Mouse (Mus musculus) stomach, embryonic 15.5 days (tissue): ENCODE results near the gene Maml1. TPM values are rescaled to one million over a fixed set of nuclear protein-coding genes. Genes with fewer than 3 reads are reported as not detected.

ENCODE experiments used
- ATAC-seq: fragments of 200-750 bp; cut with Nextera tagmentation; 2 replicates; pipeline ENCODE4 v1.8.0; 2017; ENCODE audit warnings: low read depth, moderate number of reproducible peaks, moderate TSS enrichment; ENCODE audit not compliant: insufficient read depth, low FRiP score
- H3K27ac ChIP-seq: fragments of 300-500 bp; sonication (generic); 2 replicates; pipeline ENCODE4 v1.5.1; 2015; ENCODE audit warnings: mild to moderate bottlenecking, inconsistent platforms
- H3K27me3 ChIP-seq: fragments of 300-500 bp; sonication (generic); replicated peaks from 2 replicates; pipeline ENCODE4 v1.6.1; 2015; ENCODE audit warnings: inconsistent platforms
- H3K36me3 ChIP-seq: fragments of 300-500 bp; sonication (generic); 2 replicates; pipeline ENCODE4 v1.6.1; 2015; ENCODE audit warnings: inconsistent platforms
- H3K4me1 ChIP-seq: fragments of 300-500 bp; sonication (generic); 2 replicates; pipeline ENCODE4 v1.6.1; 2015; ENCODE audit warnings: inconsistent platforms
- H3K4me2 ChIP-seq: fragments of 300-500 bp; sonication (generic); 2 replicates; pipeline ENCODE4 v1.6.1; 2015; ENCODE audit warnings: mild to moderate bottlenecking, inconsistent platforms
- H3K4me3 ChIP-seq: fragments of 300-500 bp; sonication (generic); replicated peaks from 2 replicates; pipeline ENCODE4 v1.5.1; 2015; ENCODE audit warnings: inconsistent platforms
- H3K9ac ChIP-seq: fragments of 300-500 bp; sonication (generic); 2 replicates; pipeline ENCODE4 v1.6.1; 2015; ENCODE audit warnings: inconsistent platforms
- H3K9me3 ChIP-seq: fragments of 300-500 bp; sonication (generic); 2 replicates; pipeline ENCODE4 v1.6.1; 2016; ENCODE audit warnings: inconsistent platforms
- WGBS: fragments of 180-500 bp; shearing (Covaris S2); methylation state at CpG from one replicate; pipeline ENCODE4 v1.1.7; 2015; 5-methylcytosine and 5-hydroxymethylcytosine counted together
- polyA plus RNA-seq: library from polyadenylated mRNA; unstranded; fragments of >200 nt; fragmentation: Nextera tagmentation; extraction: Ambion mirVana; gene quantifications from 2 replicates; pipeline ENCODE4 v1.2.1, GENCODE M21; 2015

Maml1 gene
- polyA plus RNA-seq, 1 experiment from 2014 or later, result 5.0 TPM

DNA sequence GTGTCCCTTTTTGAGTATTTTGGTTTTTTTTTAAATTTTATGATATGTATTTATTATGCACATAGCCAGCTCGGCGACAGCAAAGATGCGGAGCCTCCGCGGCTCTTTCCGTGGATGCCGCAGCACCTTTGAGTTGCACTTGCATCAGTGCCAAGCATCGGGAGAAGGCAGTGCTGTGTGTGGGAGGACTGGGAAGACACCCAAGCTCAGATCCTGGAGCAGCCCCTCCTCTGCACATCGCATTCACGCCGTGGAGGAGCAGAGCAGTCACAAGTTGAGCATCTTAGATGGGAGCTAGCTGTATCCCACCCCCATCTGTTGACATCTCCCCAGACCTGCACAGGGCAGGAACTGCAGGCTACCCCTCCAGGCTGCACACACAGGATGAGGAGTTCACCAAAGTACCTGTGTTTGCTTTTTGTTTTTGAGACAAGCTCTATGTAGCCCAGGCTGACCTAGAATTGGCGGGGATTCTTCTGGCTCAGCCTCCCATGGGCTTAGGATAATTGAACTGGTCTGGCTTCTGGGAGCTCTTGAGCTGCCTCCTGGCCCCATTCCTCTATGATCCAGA lies 38.0 kb downstream of the Maml1 start:
- no peaks in the 10 kb centered on the region; the same call in 1 of the 2 replicates for H3K4me1 ChIP-seq
- 0 out of 2 replicates have a peak, but pooled peaks have one; percentile 9 for ATAC-seq
- WGBS, result 78% methylated on average over 12 of the region's 12 CpGs
- no peaks in the 10 kb centered on the region for H3K27me3 ChIP-seq
- no peaks in the 10 kb centered on the region for H3K9me3 ChIP-seq
- no peak overlapping the region for H3K27ac ChIP-seq
- no peak overlapping the region for H3K4me2 ChIP-seq
- no peak overlapping the region for H3K9ac ChIP-seq
- no peak overlapping the region for H3K4me3 ChIP-seq
- H3K36me3 ChIP-seq, result peaks cover 16% of the 10 kb centered on the region

DNA sequence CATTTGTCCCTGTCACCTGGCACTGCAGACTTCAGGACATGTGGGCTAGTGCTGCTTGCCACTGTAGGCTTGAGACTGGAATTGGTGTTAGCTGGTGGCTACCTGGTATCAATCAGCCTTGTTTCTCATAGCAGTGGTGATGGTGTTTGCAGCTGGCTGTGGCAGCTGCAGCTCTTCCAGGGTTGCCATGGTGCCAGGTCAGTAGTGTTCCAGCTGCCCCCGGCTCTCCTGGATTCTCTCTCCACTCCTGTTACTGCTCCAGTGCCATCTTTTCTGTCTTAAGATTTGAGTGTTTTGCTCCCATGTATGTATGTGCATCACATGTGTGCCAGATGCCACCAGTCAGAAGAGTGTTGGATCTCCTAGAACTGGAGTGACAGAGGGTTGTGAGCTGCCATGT lies 38.7 kb downstream of the Maml1 start:
- no peaks in the 10 kb centered on the region; the same call in 1 of the 2 replicates for H3K4me1 ChIP-seq
- peaks cover 10% of the 10 kb centered on the region for H3K36me3 ChIP-seq
- H3K4me2 ChIP-seq, result no peak overlapping the region
- WGBS, result 38% methylated on average over 1 of the region's 1 CpGs
- H3K4me3 ChIP-seq, result no peak overlapping the region
- H3K27me3 ChIP-seq, result no peaks in the 10 kb centered on the region
- H3K9ac ChIP-seq, result no peak overlapping the region
- no peak overlapping the region for H3K27ac ChIP-seq
- no peak for ATAC-seq
- no peaks in the 10 kb centered on the region for H3K9me3 ChIP-seq

DNA sequence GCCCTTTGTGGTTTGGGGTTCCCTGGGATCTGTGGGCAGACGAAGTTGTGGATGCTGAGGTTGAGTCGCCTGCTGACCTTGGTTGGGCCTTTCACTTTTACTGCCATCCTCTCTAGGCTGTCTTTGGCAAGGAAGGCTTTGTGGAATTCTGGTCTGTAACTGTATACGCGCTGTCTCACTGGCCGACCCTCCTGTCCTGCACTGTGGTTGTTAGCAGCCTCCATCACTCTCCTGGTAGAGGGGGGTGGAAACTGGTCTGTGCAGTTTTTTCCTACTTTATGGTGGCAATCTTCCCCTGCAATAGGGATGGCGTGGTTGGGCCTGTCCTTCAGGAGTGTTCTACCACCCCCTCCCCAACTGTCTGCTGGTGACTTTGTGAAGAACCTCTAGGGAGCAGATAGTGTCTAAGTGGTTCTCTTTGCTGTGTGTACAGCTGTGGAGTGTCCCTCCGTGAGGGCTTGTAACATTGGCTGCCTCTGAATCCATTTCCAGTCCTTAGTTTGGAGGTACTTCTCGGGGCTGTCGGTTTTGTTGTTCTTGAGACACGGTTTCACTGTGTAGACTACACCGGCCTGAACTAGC lies 39.3 kb downstream of the Maml1 start:
- Histone ChIP-seq H3K4me3 (no peak overlapping the region), H3K27me3 (no peaks in the 10 kb centered on the region), H3K9me3 (no peaks in the 10 kb centered on the region), H3K9ac (no peak overlapping the region), H3K36me3 (peaks cover 4% of the 10 kb centered on the region; the same call in 1 of the 2 replicates), H3K4me2 (no peak overlapping the region), H3K4me1 (no peaks in the 10 kb centered on the region; the same call in 1 of the 2 replicates), H3K27ac (no peak overlapping the region)
- ATAC-seq, result no peak
- 53% methylated on average over 11 of the region's 11 CpGs for WGBS

DNA sequence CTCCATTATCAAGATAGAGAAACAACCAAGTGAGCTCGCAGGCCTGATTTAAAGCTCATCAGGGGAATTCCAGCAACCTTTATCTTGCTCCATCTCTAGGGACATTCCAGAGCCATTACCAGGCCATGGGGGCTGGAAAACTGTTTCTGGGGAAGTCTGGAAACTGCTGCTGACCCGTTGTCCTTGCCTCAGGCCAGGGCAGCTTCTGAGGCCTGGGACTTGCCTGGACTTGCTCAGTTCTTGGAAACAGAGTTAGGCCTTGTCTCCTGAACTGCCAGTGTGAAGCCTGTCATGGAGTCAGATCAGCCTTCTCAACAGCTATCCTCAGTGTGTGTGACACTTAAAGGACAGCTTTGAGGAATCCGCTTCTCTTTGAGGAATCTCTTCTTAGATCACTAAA lies 39.9 kb downstream of the Maml1 start:
- no peak overlapping the region for H3K27ac ChIP-seq
- no peak overlapping the region for H3K4me2 ChIP-seq
- no peak overlapping the region for H3K4me3 ChIP-seq
- H3K9me3 ChIP-seq, result no peaks in the 10 kb centered on the region
- H3K4me1 ChIP-seq, result no peaks in the 10 kb centered on the region; the same call in 1 of the 2 replicates
- peaks cover 3% of the 10 kb centered on the region; the same call in 1 of the 2 replicates for H3K36me3 ChIP-seq
- no peak for ATAC-seq
- no peak overlapping the region for H3K9ac ChIP-seq
- 47% methylated on average over 3 of the region's 3 CpGs for WGBS
- H3K27me3 ChIP-seq, result no peaks in the 10 kb centered on the region

DNA sequence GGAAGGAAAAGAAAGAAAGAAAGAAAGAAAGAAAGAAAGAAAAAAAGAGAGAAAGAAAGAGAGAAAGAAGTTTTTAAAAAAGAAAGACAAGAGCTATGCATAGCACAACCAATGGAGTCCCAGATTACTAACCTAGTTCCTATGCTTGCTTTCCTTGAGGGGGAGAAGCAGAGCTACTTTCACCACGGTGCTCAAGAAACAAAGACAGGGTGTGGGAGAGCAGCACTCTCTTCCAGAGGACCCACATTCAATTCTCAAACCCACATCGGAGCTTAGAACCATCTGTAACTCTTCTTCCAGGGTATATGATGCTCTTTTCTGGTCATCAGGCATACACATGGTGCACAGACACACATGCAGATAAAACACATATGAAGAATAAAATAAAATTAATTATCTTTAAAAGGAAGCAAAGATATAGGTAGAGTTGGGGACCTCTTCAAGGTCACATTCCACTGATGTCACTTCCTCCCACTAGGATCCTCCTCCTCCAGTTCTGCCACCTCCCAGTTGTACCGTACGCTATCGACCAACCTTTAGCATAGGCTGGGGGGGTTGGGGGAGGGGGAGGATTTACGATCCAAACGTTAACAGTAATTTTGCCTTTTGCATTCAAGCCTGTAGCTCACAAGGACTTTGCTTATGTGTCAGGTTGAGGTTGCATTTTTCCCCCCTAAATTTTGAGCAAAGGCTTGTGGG lies 43.5 kb downstream of the Maml1 start:
- no peak overlapping the region for H3K27ac ChIP-seq
- H3K4me1 ChIP-seq, result no peaks in the 10 kb centered on the region; the same call in 1 of the 2 replicates
- WGBS, result 70% methylated on average over 7 of the region's 7 CpGs
- no peak overlapping the region for H3K9ac ChIP-seq
- no peak for ATAC-seq
- no peaks in the 10 kb centered on the region for H3K9me3 ChIP-seq
- H3K4me2 ChIP-seq, result no peak overlapping the region
- no peaks in the 10 kb centered on the region for H3K36me3 ChIP-seq
- no peaks in the 10 kb centered on the region for H3K27me3 ChIP-seq
- no peak overlapping the region for H3K4me3 ChIP-seq

DNA sequence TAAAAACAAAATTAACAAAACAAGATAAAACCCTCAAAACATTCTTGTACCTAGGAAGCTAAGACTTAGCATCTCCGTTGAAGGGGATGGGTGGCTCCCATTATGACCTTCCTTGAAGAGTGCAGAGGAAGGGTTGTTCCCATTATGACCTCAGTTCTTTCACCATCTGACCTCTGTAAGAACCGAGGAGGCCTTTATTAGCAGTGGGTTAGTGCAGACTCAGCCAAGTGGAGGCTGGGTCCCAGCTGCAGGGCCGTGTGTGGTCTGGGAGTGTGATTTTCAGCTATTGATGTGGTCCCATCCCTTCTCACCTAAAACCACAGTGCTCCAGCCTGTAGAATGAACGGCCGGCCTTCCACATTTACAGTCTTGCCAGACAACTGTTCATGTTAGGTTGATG lies 46.8 kb downstream of the Maml1 start:
- Histone ChIP-seq H3K9me3 (no peaks in the 10 kb centered on the region), H3K4me2 (no peak overlapping the region), H3K4me1 (no peaks in the 10 kb centered on the region), H3K4me3 (no peak overlapping the region), H3K36me3 (no peaks in the 10 kb centered on the region), H3K27ac (no peak overlapping the region), H3K27me3 (no peaks in the 10 kb centered on the region), H3K9ac (no peak overlapping the region)
- 74% methylated on average over 5 of the region's 5 CpGs for WGBS
- ATAC-seq, result no peak

DNA sequence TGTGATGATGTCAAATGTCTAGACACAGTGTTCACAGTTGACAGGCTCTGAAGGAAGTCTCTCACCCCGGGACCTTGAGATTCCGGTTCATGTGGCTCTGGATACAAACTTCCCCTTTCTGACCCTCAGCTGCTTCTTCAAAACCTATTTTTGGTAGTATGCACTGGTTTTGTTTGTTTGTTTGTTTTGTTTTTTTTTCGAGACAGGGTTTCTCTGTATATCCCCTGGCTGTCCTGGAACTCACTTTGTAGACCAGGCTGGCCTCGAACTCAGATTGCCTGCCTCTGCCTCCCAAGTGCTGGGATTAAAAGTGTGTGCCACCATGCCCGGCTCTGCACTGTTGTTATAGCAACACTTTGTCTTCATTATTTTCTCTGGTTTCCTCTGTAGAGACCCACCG lies 48.2 kb downstream of the Maml1 start:
- Histone ChIP-seq H3K36me3 (no peaks in the 10 kb centered on the region), H3K4me1 (no peaks in the 10 kb centered on the region), H3K4me2 (no peak overlapping the region), H3K9ac (no peak overlapping the region), H3K4me3 (no peak overlapping the region), H3K9me3 (no peaks in the 10 kb centered on the region), H3K27me3 (no peaks in the 10 kb centered on the region), H3K27ac (no peak overlapping the region)
- no peak for ATAC-seq
- WGBS, result 80% methylated on average over 6 of the region's 6 CpGs

DNA sequence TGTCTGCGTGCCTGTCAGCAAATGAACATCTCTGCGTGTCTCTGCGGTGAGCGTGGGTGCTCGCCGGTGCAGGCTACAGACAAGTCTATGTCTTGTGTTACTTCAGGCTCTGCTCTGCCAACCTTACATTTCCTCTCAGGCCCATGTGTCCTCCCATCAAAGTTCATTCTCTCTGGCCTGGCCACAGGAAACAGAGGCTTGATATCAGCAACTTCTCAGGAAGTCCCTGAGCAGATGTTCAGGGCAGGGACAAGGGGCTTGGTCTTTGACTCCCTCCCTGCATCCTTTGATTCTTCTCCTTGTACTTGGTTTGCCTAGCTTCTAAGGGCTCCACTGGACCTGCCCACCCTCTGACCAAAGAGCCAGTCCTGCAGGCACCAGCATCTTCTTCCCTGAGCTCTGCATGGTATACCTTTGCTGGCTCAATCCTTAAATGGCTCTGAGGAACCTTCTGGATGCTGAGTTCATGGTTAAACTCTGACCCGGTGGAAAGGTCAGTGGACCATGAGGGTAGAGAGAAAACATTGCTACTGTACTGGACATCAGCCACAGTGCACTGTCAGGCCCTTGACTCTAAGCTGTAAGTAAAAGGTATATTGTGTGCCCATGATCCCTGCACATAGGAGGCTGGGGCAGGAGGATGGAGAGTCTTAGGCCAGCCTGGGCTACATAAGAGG lies 51.7 kb downstream of the Maml1 start:
- H3K36me3 ChIP-seq, result no peaks in the 10 kb centered on the region
- H3K4me1 ChIP-seq, result peaks cover 13% of the 10 kb centered on the region
- no peaks in the 10 kb centered on the region for H3K9me3 ChIP-seq
- WGBS, result 87% methylated on average over 7 of the region's 7 CpGs
- ATAC-seq, result no peak
- peaks cover 16% of the 10 kb centered on the region; the same call in 1 of the 2 replicates for H3K27me3 ChIP-seq
- H3K9ac ChIP-seq, result no peak overlapping the region
- H3K4me3 ChIP-seq, result no peak overlapping the region
- H3K27ac ChIP-seq, result no peak overlapping the region
- no peak overlapping the region for H3K4me2 ChIP-seq

DNA sequence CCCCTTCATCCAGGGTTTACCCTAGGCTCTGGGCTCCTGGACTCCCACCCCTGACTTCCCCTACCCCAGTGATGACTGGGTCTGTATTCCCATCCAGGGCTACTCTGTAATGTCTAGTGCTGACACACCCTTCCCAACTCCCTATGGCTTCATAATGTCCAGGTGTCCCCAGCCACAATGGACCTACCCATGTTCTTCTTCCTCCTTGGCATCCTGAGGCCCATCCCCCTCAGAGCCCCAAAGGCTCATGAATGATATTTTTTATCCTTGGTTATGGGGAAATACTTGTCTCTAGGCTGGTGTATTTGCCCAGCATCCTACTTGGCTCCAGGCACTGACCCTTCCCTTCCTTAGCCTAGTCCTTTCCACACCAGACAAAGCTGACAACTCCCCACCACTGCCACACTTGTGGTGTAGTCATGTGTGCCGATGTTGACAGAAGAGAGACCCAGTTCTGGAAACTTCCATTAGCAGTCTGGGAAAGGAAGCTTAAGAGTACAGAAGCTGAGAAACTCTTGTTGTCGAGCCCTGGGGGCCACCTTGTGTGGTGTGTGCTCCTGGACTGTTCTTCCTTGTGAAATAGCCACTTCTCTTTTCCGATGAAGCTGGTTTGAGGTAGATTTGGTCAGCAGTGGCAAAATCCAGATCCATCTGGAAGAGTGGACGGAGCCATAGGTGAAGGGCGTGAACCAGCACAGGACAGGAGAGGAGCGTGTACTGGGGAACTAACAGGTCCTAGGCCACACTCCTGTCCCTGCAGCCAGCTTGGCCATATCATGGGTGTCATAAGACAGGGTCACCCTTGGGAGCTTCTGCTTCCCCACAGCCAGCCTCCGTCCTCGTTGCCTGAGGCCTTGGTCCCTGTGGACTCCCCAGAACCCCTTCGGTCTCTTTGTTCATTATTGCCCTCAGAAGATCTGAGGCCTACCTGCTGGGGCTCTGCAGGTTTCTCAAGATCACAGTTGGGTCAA lies 53.0 kb downstream of the Maml1 start:
- no peak overlapping the region for H3K27ac ChIP-seq
- H3K36me3 ChIP-seq, result peaks cover 7% of the 10 kb centered on the region
- no peak for ATAC-seq
- H3K9me3 ChIP-seq, result no peaks in the 10 kb centered on the region
- H3K4me3 ChIP-seq, result no peak overlapping the region
- no peak overlapping the region for H3K9ac ChIP-seq
- H3K4me2 ChIP-seq, result 0 out of 2 replicates have a peak overlapping the region, but pooled peaks have one; percentile 92
- H3K4me1 ChIP-seq, result peaks cover 13% of the 10 kb centered on the region
- H3K27me3 ChIP-seq, result peaks cover 16% of the 10 kb centered on the region; the same call in 1 of the 2 replicates
- WGBS, result 90% methylated on average over 9 of the region's 9 CpGs

DNA sequence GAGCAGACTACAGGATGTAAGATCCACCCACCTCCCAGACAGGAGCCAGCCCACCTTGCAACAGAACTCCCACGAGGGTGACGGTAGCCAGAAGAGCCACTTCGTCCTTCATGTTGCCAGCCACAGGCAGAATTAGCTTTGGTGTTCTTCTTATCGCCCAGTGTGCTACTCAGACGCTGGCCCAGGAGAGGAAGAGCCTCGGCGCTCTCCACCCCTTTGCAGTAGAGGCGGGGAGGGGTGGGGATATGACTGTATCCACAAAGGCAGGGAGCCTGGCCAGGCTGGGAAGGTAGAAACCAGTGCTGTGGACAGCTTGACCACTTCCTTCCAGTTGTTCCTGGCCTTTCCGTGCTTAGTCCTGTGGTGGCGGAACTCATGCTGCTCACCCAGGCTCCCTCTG lies 53.8 kb downstream of the Maml1 start, which contains the start of gene Ltc4s:
TSS of gene Ltc4s (minus strand) at position 293 of the 400 bp plus-strand sequence.
- H3K9ac ChIP-seq, result no peak within 1 kb of the TSS
- H3K4me2 ChIP-seq, result peak within 1 kb of the TSS; percentile 92
- H3K4me1 ChIP-seq, result peaks cover 13% of the 10 kb centered on the region
- WGBS, result 39% methylated on average over 10 of the region's 10 CpGs
- ATAC-seq, result no peak
- H3K27ac ChIP-seq, result no peak within 1 kb of the TSS
- H3K27me3 ChIP-seq, result peaks cover 16% of the 10 kb centered on the region; the same call in 1 of the 2 replicates
- peaks cover 15% of the 10 kb centered on the region for H3K36me3 ChIP-seq
- peak within 1 kb of the TSS; percentile 52 for H3K4me3 ChIP-seq
- H3K9me3 ChIP-seq, result no peaks in the 10 kb centered on the region
